Mouse (Mus musculus) bone marrow macrophage, adult 2 months (primary cell): ENCODE data around the gene Dis3. TPM values are rescaled to one million over a fixed set of nuclear protein-coding genes. Genes with fewer than 3 reads are reported as not detected.
A peak's percentile ranks its signal among the peaks of the same experiment; 100 is the strongest.

Experiments
- H3K27ac ChIP-seq: 2 replicates; pipeline ENCODE4 v1.5.1; 2012; ENCODE audit warnings: low read depth, low read length; ENCODE audit not compliant: insufficient read depth
- H3K4me1 ChIP-seq: 2 replicates; pipeline ENCODE4 v1.6.1; 2012; ENCODE audit warnings: low read length; ENCODE audit not compliant: control insufficient read depth, insufficient read depth
- H3K4me3 ChIP-seq: 2 replicates; pipeline ENCODE4 v1.5.1; 2012; ENCODE audit warnings: mild to moderate bottlenecking, low read length, moderate library complexity; ENCODE audit not compliant: insufficient read depth
- CTCF ChIP-seq: IDR thresholded peaks from 2 replicates; pipeline ENCODE4 v1.5.1; 2012; ENCODE audit warnings: low read depth, mild to moderate bottlenecking, low read length, moderate library complexity
- POLR2A ChIP-seq: IDR thresholded peaks from 2 replicates; pipeline ENCODE4 v1.6.1; 2012; ENCODE audit warnings: mild to moderate bottlenecking, low read depth, low read length, borderline replicate concordance
- polyA plus RNA-seq: library from polyadenylated mRNA; stranded (reverse); fragments of >200 nt; gene quantifications from 2 replicates; pipeline ENCODE4 v1.2.4, GENCODE M21; 2012; ENCODE audit not compliant: missing spikeins, insufficient read depth, insufficient read length

Gene Dis3
- polyA plus RNA-seq, 1 experiment = 16.0 TPM

GRCm38 (mm10) chr14:99126713-99127112 is 27.1 kb upstream of the Dis3 start:
- H3K4me3 ChIP-seq = no peak overlapping the region
- no peak overlapping the region for H3K27ac ChIP-seq
- TF ChIP-seq POLR2A (no peak), CTCF (no peak)
- no peaks in the 10 kb centered on the region for H3K4me1 ChIP-seq

- no peak overlapping the region for H3K4me3 ChIP-seq
- H3K27ac ChIP-seq = no peak overlapping the region
- no peaks in the 10 kb centered on the region for H3K4me1 ChIP-seq
- TF ChIP-seq POLR2A (no peak), CTCF (no peak)
Observed at GRCm38 (mm10) chr14:99124076-99124475, 24.5 kb upstream of the Dis3 start.

- H3K4me3 ChIP-seq = no peak overlapping the region
- TF ChIP-seq POLR2A = no peak
- TF ChIP-seq CTCF = no peak
- no peaks in the 10 kb centered on the region for H3K4me1 ChIP-seq
- no peak overlapping the region for H3K27ac ChIP-seq
Observed at GRCm38 (mm10) chr14:99121584-99122339, 22.2 kb upstream of the Dis3 start.

DNA sequence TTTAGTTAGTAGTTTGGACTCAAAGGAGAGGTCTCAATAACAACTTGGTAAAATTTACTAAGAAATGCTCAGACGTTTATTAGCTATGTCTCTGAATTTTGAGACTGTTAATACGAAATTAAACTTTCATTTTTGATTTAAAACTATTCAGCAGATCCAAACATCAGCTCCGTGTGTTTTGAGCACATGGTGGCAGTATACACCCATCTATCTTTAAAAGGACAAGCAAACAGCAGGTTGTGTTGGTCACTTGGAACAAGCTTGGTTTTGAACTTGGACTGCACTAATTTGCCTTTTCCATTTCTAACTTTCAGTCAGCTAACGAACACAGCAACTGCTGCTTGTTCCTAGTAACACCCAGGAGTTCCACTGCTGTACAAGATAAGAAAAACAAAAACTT is 18.0 kb upstream of the Dis3 start:
- H3K4me3 ChIP-seq = no peak overlapping the region
- H3K4me1 ChIP-seq = no peaks in the 10 kb centered on the region
- no peak for TF ChIP-seq CTCF
- no peak for TF ChIP-seq POLR2A
- H3K27ac ChIP-seq = no peak overlapping the region

DNA sequence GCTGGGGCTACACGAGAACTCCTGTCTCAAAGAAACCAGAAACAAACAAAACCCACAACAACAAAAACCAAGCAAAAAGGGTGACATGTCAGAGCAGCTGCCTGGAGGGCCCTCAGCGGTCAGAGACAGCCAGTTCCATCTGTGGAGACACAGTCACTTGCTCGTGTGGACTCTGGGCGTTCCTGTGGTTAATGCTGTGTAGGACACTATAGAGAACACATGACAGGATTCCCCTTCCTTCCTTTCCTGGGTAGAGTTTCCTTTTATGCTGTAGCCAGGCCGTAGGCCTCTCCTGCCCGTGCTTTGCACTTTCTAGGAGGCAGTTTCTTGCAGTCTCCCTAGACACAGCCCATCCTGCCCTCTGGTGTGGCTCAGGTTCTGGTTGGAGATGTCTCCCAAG is 9.2 kb upstream of the Dis3 start:
- Histone ChIP-seq H3K27ac (peak overlapping the region; percentile 90), H3K4me3 (0 out of 2 replicates have a peak overlapping the region, but pooled peaks have one; percentile 21), H3K4me1 (peaks cover 21% of the 10 kb centered on the region)
- no peak for TF ChIP-seq CTCF
- TF ChIP-seq POLR2A = no peak

DNA sequence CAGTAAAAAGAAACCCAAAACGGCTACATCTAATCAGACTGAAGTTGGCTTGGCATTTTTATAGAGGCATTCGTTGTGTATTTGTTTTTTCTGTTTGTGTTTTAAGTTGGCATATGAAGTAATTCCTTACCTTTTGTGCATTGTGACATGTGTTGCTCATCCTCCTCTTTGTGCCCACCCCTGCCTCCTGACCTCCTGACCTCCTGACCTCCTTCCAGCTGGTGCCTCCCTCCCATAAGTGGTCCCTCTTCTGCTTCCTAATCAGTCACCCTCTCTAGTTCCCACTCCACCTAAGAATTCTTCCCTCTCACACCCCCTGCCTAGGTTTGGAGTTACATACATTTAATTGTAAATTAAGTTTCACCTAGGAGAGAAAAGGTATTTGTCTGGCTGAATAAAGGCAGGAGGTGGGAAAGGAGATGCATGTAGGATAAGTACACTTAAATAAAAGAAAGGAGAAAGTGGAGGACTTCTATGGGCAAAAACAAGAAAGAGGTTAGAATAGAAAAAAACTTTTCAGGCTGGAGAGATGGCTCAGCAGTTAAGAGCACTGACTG is 8.1 kb upstream of the Dis3 start:
- Histone ChIP-seq H3K27ac (no peak overlapping the region), H3K4me3 (no peak overlapping the region), H3K4me1 (peaks cover 25% of the 10 kb centered on the region)
- TF ChIP-seq POLR2A (no peak), CTCF (no peak)

GRCm38 (mm10) chr14:99106671-99107070 is 7.1 kb upstream of the Dis3 start:
- no peak overlapping the region for H3K27ac ChIP-seq
- TF ChIP-seq CTCF (no peak), POLR2A (no peak)
- H3K4me3 ChIP-seq = no peak overlapping the region
- peaks cover 25% of the 10 kb centered on the region for H3K4me1 ChIP-seq

GRCm38 (mm10) chr14:99104542-99105123 is 5.1 kb upstream of the Dis3 start:
- Histone ChIP-seq H3K4me1 (peaks cover 25% of the 10 kb centered on the region), H3K4me3 (no peak overlapping the region), H3K27ac (peak overlapping the region; percentile 52)
- no peak for TF ChIP-seq POLR2A
- TF ChIP-seq CTCF = no peak

DNA sequence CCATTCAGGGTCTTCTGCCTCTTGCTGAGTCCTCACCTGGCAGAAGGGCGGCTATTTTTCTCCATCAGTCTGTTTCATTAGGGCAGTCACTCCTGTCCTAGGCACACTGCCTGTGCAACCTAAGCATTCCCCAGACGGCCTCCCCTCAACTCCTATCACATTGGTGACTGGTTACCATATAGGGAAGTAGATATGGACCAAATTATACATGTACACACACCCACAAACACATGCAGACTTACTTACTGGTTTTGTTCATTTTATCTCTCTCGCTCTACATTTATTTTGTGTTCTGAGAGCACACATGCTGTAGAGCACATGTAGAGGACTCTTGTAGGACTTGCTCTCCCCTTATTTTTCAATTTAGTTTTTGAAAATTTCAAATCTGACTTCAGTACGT is 3.5 kb upstream of the Dis3 start:
- no peak overlapping the region for H3K27ac ChIP-seq
- TF ChIP-seq CTCF = no peak
- TF ChIP-seq POLR2A = no peak
- H3K4me3 ChIP-seq = no peak overlapping the region
- peaks cover 22% of the 10 kb centered on the region for H3K4me1 ChIP-seq

- no peak for TF ChIP-seq CTCF
- no peak for TF ChIP-seq POLR2A
- H3K4me3 ChIP-seq = peak overlapping the region; percentile 76
- peaks cover 19% of the 10 kb centered on the region for H3K4me1 ChIP-seq
- peak overlapping the region; percentile 36 for H3K27ac ChIP-seq
Observed at GRCm38 (mm10) chr14:99099967-99100587, 507 bp upstream of the Dis3 start.
